Mouse (Mus musculus) embryonic fibroblast, embryonic 13.5 days (primary cell): Measurements from ENCODE around the gene Rdh5. TPM values are rescaled to one million over a fixed set of nuclear protein-coding genes. Genes with fewer than 3 reads are reported as not detected.

ENCODE experiments used
- H3K27ac ChIP-seq: 2 replicates; pipeline ENCODE4 v1.5.1; 2012; ENCODE audit warnings: low read length, control low read depth, inconsistent platforms; ENCODE audit not compliant: insufficient read depth
- H3K4me1 ChIP-seq: 2 replicates; pipeline ENCODE4 v1.6.1; 2011; ENCODE audit warnings: low read length; ENCODE audit not compliant: control insufficient read depth, insufficient read depth
- H3K4me3 ChIP-seq: 2 replicates; pipeline ENCODE4 v1.5.1; 2011; ENCODE audit warnings: mild to moderate bottlenecking, control low read depth, low read length; ENCODE audit not compliant: insufficient read depth
- CTCF ChIP-seq: IDR thresholded peaks from 2 replicates; pipeline ENCODE4 v1.5.1; 2011; ENCODE audit warnings: mild to moderate bottlenecking, control low read depth, low read length, moderate library complexity, borderline replicate concordance; ENCODE audit not compliant: insufficient read depth
- POLR2A ChIP-seq: IDR thresholded peaks from 2 replicates; pipeline ENCODE4 v1.6.1; 2011; ENCODE audit warnings: low read depth, mild to moderate bottlenecking, control low read depth, low read length, moderate library complexity
- polyA plus RNA-seq: library from polyadenylated mRNA; stranded (reverse); fragments of >200 nt; gene quantifications from 2 replicates; pipeline ENCODE4 v1.2.4, GENCODE M21; 2011; ENCODE audit warnings: low read depth; ENCODE audit not compliant: missing spikeins, insufficient read length

Rdh5 gene
- polyA plus RNA-seq, 1 experiment: 7.7 TPM

DNA sequence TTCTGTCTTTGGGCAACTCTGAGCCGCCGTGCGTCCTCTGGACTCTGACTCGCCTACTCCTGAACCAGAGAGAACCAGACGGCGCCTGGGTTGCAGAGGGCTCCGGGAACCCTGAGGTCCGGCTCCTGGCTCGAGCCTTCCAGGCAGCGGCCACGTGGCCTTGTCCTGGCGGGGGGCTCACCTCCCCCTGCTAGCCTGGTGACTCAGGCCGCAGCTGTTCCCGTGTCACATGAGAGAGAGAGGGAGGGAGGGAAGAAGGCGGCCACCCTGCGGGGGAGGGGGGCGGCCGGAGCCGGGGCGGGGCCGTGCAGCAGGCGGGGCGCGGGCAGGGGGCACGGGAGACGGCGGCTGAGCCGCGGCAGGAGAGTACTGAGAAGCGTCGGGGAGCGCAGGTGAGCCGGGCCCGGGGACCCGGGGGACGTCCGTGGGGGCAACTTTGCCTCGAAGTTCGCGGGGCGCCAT lies 13.1 kb downstream of the Rdh5 start:
- TF ChIP-seq POLR2A: peak; percentile 69
- no peak for TF ChIP-seq CTCF
- H3K4me3 ChIP-seq: peak overlapping the region; percentile 94
- H3K4me1 ChIP-seq: peaks cover 11% of the 10 kb centered on the region; the same call in 1 of the 2 replicates
- H3K27ac ChIP-seq: peak overlapping the region; percentile 97

DNA sequence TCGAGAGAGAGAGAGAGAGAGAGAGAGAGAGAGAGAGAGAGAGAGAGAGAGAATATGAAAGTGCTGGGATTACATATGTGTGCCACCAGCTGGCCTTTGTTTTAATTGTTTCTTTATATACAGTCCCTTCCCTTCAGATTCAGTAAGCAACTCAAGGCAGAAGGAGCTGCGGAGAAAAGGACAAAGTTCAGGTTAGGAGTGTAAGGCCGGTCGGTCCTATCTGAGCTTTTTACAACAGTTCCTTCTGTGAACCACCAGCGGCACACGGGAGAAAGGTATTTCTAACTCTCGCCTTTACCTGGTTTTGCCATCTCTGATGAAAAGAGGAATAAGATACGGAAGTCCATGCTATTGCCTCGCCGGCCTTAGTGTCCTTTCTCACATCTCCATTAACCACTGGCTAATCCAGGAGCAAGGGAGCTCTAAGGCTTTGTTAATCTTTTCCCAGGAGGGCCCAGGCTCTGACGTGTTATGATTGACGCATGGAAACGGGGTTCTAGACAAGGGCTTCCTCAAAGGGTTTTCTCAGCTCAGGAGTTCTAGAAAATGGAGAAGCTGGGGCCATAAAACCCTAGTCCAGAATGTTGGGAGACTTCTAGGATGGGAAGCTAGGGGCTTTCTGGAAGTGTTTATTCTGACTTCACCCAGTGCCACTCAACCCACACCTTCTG lies 13.8 kb downstream of the Rdh5 start:
- H3K4me3 ChIP-seq: peak overlapping the region; percentile 6; the same call in 1 of the 2 replicates
- TF ChIP-seq CTCF (no peak), POLR2A (no peak)
- 0 out of 2 replicates have a peak, but pooled peaks cover 6% of the 10 kb centered on the region for H3K4me1 ChIP-seq
- peak overlapping the region; percentile 80 for H3K27ac ChIP-seq

DNA sequence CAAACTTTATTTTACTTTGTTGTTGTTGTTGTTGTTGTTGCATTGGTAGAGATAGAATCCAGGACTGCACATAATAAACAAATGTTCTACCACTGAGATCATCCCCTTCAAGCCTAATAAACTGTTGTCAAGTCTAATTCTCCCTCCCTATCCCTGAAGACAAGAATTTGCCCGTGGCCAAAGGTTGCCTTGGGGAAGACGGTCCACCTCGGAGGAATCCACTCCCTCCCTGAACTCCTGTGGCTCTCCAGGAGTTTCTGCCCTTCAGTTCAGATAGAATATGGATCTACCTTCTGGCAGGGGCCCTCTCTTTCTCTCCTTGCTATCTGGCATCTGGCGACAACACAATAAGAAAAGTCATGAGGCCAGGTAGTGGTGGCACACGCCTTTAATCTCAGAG lies 17.9 kb downstream of the Rdh5 start:
- Histone ChIP-seq H3K27ac (no peak overlapping the region), H3K4me1 (0 out of 2 replicates have a peak, but pooled peaks cover 6% of the 10 kb centered on the region), H3K4me3 (no peak overlapping the region)
- TF ChIP-seq CTCF (no peak), POLR2A (no peak)

DNA sequence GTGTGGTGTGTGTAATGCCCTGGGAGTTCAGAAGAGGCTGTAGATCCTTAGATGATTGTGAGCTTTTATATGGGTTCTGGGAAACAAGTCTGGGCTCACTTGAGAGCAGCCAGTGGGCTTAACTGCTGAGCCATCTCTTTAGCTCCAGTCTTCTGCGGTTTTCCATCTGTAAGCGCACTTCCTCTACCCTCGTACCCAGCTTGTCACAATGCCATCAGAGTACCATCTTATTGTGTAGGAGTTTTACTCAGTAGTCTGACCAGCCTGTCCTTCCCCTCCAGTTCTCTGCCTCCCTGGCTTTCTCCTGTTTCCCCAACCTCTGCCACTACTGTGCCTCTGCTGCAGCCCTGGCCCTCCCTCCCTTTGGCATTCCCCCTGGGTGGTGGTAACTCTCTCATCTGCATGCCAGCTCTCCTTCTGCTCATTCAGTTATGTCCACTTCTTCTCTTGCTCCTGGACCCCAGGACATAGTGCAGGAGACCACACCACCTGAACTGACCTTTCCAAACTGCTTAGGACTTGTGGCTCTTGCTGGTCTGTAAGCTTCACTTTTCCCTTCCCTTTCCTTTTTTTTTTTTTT lies 20.2 kb downstream of the Rdh5 start:
- Histone ChIP-seq H3K4me1 (no peaks in the 10 kb centered on the region), H3K4me3 (no peak overlapping the region), H3K27ac (no peak overlapping the region)
- no peak for TF ChIP-seq CTCF
- TF ChIP-seq POLR2A: no peak

DNA sequence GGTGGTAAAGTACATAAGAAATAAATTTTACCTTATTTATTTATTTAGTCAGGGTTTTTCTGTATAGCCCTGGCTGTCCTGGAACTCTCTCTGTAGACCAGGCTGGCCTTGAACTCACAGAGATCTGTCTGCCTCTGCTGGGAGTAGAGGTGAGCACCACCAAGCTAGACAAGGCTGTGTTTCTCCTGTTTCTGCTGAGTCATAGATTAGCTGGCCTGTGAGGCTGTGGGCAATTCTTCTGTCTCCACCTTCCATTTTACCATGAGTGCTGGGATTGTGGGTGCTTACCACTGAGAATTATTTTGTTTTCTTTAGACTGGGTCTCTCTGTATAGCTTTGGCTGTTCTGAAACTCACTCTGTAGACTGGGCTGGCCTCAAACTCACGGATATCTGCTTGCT lies 21.3 kb downstream of the Rdh5 start:
- Histone ChIP-seq H3K4me3 (no peak overlapping the region), H3K4me1 (no peaks in the 10 kb centered on the region), H3K27ac (no peak overlapping the region)
- no peak for TF ChIP-seq CTCF
- TF ChIP-seq POLR2A: no peak

DNA sequence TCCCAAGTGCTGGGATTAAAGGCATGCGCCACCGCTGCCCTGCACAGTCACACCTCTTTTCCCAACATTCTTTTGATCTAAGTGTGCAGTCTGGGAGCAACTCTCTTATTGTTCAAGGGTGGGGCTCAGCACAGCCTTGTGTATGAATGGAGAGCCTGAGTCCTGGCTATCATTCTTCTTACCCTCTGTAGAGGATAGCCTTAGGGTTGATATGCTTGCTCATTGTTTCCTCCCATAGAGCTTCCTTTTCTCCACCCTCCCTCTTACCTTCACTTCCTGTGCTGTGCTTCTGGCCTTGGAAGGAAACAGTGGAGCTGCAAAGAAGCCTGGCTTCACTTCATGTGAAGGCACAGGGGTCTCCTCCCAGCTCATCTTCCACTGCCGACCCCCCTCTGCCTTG lies 22.0 kb downstream of the Rdh5 start, which contains the start of gene Cd63:
Gene Cd63 (plus strand): TSS at position 292 of the 400 bp plus-strand sequence.
- no peak within 1 kb of the TSS for H3K4me3 ChIP-seq
- no peak within 1 kb of the TSS for H3K27ac ChIP-seq
- H3K4me1 ChIP-seq: no peaks in the 10 kb centered on the region
- TF ChIP-seq POLR2A (no peak), CTCF (no peak)

DNA sequence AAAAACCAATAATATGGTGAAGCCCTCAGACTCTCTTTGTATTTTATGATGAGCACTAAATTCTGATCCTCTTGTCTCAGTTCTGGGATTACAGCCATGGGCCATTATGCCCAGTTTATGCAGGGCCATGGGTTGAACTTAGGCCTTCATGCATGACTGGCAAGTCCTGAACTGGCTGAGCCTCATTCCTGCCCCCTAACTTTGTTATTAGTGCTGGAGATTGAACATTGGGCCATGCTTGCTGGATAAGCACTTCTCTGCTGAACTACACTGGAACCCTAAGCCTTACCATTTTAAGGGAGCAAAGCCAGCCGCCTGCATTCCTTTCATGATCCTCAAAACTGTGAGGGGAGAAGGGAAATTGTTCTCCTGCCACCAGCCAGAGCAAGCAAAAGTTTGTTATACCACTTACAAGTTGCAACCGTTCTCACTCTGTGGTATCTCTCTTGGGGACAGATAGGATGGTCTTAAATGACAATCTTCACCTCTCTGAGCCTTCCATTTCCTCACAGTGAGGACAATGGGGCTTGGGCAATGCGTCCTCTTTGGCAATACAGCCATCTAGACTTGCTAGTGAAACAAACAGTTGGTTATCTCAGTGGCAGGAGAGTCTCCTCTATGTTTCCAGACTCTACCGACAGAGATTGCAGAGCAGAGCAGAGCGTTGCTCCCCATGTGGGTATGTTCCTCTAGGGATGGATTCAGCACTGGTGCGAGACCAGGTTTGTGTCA lies 22.8 kb downstream of the Rdh5 start:
- Histone ChIP-seq H3K27ac (no peak overlapping the region), H3K4me1 (0 out of 2 replicates have a peak, but pooled peaks cover 2% of the 10 kb centered on the region), H3K4me3 (no peak overlapping the region)
- TF ChIP-seq CTCF: no peak
- TF ChIP-seq POLR2A: no peak

DNA sequence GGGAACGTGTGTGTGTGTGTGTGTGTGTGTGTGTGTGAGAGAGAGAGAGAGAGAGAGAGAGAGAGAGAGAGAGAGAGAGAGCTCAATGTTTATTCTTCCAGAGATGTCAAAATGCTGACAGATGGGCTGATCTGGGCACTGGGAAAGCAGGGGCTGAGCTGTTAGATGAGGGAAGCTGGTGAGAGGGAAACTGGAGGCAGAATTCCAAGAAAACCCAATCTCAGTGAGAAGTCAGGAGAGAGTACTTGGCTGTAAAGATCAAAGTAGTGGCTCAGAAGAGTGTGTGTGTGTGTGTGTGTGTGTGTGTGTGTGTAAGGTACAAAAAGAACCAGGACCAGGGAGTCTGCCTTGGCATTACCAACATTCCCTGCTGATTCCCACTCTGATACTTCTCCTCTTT lies 25.2 kb downstream of the Rdh5 start:
- no peak for TF ChIP-seq POLR2A
- Histone ChIP-seq H3K27ac (no peak overlapping the region), H3K4me1 (0 out of 2 replicates have a peak, but pooled peaks cover 2% of the 10 kb centered on the region), H3K4me3 (no peak overlapping the region)

DNA sequence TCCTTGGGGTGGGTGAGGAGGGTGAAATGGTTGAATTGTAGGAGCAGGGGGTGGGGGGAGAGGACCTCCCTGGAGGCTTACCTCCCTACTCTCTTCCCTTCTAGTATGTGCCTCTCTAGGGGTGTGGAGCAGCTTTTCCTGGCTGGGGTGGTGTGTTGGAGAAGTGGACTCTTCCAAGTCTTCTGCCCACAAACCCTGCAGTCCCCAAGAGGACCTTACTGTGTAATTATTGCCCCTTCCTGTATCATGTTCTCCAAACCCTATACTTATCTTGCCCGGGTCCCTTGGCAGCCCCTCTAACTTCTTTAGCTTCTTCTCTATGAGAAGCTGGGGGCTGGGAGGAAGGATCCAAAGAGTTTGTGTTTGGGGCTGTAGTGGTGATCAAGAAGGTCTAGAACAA lies 25.9 kb downstream of the Rdh5 start:
- TF ChIP-seq POLR2A (no peak), CTCF (no peak)
- Histone ChIP-seq H3K4me1 (0 out of 2 replicates have a peak, but pooled peaks cover 2% of the 10 kb centered on the region), H3K4me3 (no peak overlapping the region), H3K27ac (no peak overlapping the region)

DNA sequence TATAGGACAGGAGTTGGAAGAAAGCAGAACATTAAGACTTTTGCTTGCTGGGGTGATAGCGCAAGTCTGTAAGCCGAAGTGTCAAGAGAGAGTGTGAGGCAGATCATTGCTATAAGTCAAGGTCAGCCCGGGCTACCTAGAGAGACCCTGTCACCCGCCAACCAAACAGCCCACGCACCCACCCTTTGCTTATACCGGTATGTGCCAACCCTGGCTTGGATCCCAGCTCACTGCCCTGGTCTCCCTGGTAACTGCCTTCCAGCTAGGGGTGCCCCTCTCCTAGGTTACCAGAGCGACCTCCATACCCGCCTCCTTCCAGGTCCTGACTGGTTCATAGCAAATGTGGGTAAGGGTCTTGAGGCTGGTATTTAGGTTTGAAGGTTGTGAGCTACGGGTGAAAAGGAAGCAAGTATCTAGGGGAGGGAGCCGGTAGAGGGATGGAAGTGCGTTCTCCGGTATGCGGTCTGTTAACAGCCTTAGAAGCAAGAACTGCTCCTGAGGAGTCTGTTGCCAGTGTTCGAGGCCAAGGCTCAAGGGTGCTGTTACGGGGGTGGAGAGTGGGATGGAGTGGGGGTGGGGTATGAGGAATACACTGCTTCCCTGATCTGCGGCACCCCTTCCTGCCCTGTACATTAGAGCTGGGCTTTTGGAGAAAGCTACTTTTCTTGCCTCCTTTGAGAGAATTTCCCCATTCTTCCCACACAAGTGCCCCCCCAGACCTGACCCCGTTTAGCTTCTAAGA lies 26.6 kb downstream of the Rdh5 start:
- no peak overlapping the region for H3K27ac ChIP-seq
- H3K4me1 ChIP-seq: 0 out of 2 replicates have a peak, but pooled peaks cover 2% of the 10 kb centered on the region
- TF ChIP-seq POLR2A (no peak), CTCF (no peak)
- no peak overlapping the region for H3K4me3 ChIP-seq
